In the genomic region with DNA sequence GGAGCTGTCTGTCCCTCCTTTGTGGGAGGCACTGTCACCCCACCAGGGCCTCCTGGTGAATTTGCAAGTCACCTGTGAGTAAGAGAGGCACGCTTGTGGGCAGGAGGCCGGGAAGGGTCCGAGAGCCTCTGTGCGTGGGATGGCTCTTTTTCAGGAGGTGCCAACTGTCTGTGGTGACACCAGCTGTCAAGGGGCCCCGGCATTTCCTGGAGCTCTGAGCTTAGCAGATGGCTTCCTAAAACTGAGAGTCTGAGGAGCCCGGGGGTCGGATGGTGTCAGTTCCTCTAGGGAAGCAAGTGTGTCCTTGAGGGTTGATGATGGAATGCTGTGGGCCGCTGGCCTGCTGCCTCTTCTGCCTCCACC, we compare ENCODE assay signal across 1 mouse cellular context.
TF ChIP-seq lines count a peak whose summit lies in the region.

No protein-coding gene starts in this region.

TF ChIP-seq in CH12.LX, 34 proteins besides CTCF, POLR2A, EP300 and RAD21 (continued from another document):
- TF ChIP-seq TCF12 (IDR thresholded peaks at IDR 0.05; ENCODE audit: low read depth, low read length) (0 out of 2 replicates have a peak, but pooled peaks have one; percentile 14), CHD1 (IDR thresholded peaks at IDR 0.05; ENCODE audit: low read depth, low read length) (no peak), GABPA (IDR thresholded peaks at IDR 0.05; ENCODE audit: insufficient replicate concordance, low read depth, low read length) (no peak)
